Mouse (Mus musculus) CH12.LX (cell line): ENCODE results near the gene Nr1i3.

Source experiments
- CTCF ChIP-seq, 2 experiments: IDR thresholded peaks in 1 of 2; conservative IDR thresholded peaks in 1 of 2; 2 replicates each; pipeline ENCODE4 v1.5.1; 2011 to 2012; ENCODE audit warnings: low read depth in 2 of 2, low read length in 2 of 2, improper control_type of control experiment in 1 of 2, inconsistent platforms in 1 of 2, mild to moderate bottlenecking in 1 of 2, moderate library complexity in 1 of 2
- EP300 ChIP-seq: IDR thresholded peaks from 2 replicates; pipeline ENCODE4 v1.6.1; 2011; ENCODE audit warnings: low read length, improper control_type of control experiment
- JUND ChIP-seq: conservative IDR thresholded peaks from 2 replicates; pipeline ENCODE4 v1.6.1; 2011; ENCODE audit warnings: low read depth, low read length, improper control_type of control experiment
- MYC ChIP-seq: IDR thresholded peaks from 2 replicates; pipeline ENCODE4 v1.6.1; 2011; ENCODE audit warnings: low read depth, mild to moderate bottlenecking, improper control_type of control experiment, low read length
- PAX5 ChIP-seq: IDR thresholded peaks from 2 replicates; pipeline ENCODE4 v1.6.1; 2012; ENCODE audit warnings: low read length, inconsistent platforms, mixed read lengths
- POLR2A ChIP-seq: IDR thresholded peaks from 2 replicates; pipeline ENCODE4 v1.6.1; 2011; ENCODE audit warnings: low read depth, mild to moderate bottlenecking, improper control_type of control experiment, low read length
- TCF12 ChIP-seq: IDR thresholded peaks from 2 replicates; pipeline ENCODE4 v1.6.1; 2014; ENCODE audit warnings: low read depth, mild to moderate bottlenecking, inconsistent platforms, low read length, improper control_type of control experiment
- ZKSCAN1 ChIP-seq: IDR thresholded peaks from 2 replicates; pipeline ENCODE4 v1.6.1; 2012; ENCODE audit warnings: low read depth, inconsistent platforms, low read length, improper control_type of control experiment, borderline replicate concordance
- ZNF384 ChIP-seq: IDR thresholded peaks from 2 replicates; pipeline ENCODE4 v1.6.1; 2012; ENCODE audit warnings: low read depth, low read length, improper control_type of control experiment, inconsistent platforms

- TF ChIP-seq ZKSCAN1: no peak
- TF ChIP-seq CTCF (conservative IDR thresholded peaks at IDR 0.05 in 1 of 2, IDR thresholded peaks at IDR 0.05 in 1 of 2; ENCODE audit: low read depth in 2 of 2, low read length in 2 of 2): peak; percentile 91
- no peak for TF ChIP-seq TCF12
- no peak for TF ChIP-seq POLR2A
- no peak for TF ChIP-seq MYC
- no peak for TF ChIP-seq JUND
- TF ChIP-seq ZNF384: no peak
- TF ChIP-seq EP300: no peak
- TF ChIP-seq PAX5: no peak
Measured at GRCm38 (mm10) chr1:171256937-171257548, 43.3 kb downstream of the Nr1i3 start.
